Mouse (Mus musculus) erythroblast, embryonic 14.5 days (primary cell): Measurements from ENCODE around the gene Lysmd3.

Source experiments
- GATA1 ChIP-seq: IDR thresholded peaks from 2 replicates; pipeline ENCODE4 v1.6.1; 2012; ENCODE audit warnings: low read length, inconsistent platforms, mixed read lengths
- TAL1 ChIP-seq: IDR thresholded peaks from 3 replicates; pipeline ENCODE4 v1.6.1; 2012; ENCODE audit warnings: low read length, inconsistent platforms, mixed read lengths

- TF ChIP-seq GATA1 (no peak), TAL1 (no peak)
These were observed 16.6 kb upstream of the Lysmd3 start for GRCm38 (mm10) chr13:81640881-81641280.
